Mouse (Mus musculus) layer of hippocampus, adult 8-10 months (tissue): ENCODE measurements around the gene BC055324. TPM values are rescaled to one million over a fixed set of nuclear protein-coding genes. Genes with fewer than 3 reads are reported as not detected.

Experiments
- total RNA-seq, 4 experiments: library from RNA; stranded (reverse); gene quantifications; 2 replicates each; pipeline ENCODE4 v1.2.4; 2022

Gene BC055324
- total RNA-seq, 4 experiments from 2014 or later = 0.61 to 2.7 (median 1.0) TPM

Other genes starting within 250 kb of the BC055324 start
- 100 to 1,000 TPM; 157 to 196 (median 173) TPM for gene Kifap3, start 215.2 kb downstream of the BC055324 start, total RNA-seq
- 10 to 100 TPM; 21.3 to 27.5 (median 25.5) TPM for gene Scyl3, start 65.7 kb downstream of the BC055324 start, total RNA-seq
- 1 to 10 TPM; 5.2 to 8.6 (median 6.7) TPM for gene Mettl18, start 93 bp upstream of the BC055324 start, total RNA-seq
- gene Sele, start 53.4 kb upstream of the BC055324 start, total RNA-seq = under 1 TPM in 2 of 4 experiments, not detected in 2; 0.10 to 0.11 TPM
- gene Sell, start 67.2 kb upstream of the BC055324 start, total RNA-seq = under 1 TPM in 1 of 4 experiments, not detected in 3; 0.20 TPM
- gene Selp, start 120.5 kb upstream of the BC055324 start, total RNA-seq = not detected
- gene F5, start 157.0 kb upstream of the BC055324 start, total RNA-seq = 1 to 10 TPM in 2 of 4 experiments, under 1 TPM in 2; 0.26 to 1.8 (median 0.95) TPM